Mouse (Mus musculus) lung, embryonic 16.5 days (tissue): ENCODE data around the gene Gm11042. TPM values are rescaled to one million over a fixed set of nuclear protein-coding genes. Genes with fewer than 3 reads are reported as not detected.

Source experiments
- ATAC-seq: fragments of 200-750 bp; cut with Nextera tagmentation; 2 replicates; pipeline ENCODE4 v1.8.0; 2017; ENCODE audit warnings: low read depth, mild to moderate bottlenecking, moderate library complexity
- H3K27ac ChIP-seq: fragments of 300-500 bp; sonication (generic); 2 replicates; pipeline ENCODE4 v1.5.1; 2014; ENCODE audit warnings: mild to moderate bottlenecking, control low read depth, low read length
- H3K27me3 ChIP-seq: fragments of 300-500 bp; sonication (generic); 2 replicates; pipeline ENCODE4 v1.6.1; 2014; ENCODE audit warnings: low read depth, low read length, mixed read lengths; ENCODE audit not compliant: control insufficient read depth, insufficient read depth
- H3K36me3 ChIP-seq: fragments of 300-500 bp; sonication (generic); 2 replicates; pipeline ENCODE4 v1.6.1; 2014; ENCODE audit warnings: low read length; ENCODE audit not compliant: control insufficient read depth, insufficient read depth
- H3K4me1 ChIP-seq: fragments of 300-500 bp; sonication (generic); replicated peaks from 2 replicates; pipeline ENCODE4 v1.6.1; 2014; ENCODE audit warnings: low read length, mixed read lengths; ENCODE audit not compliant: control insufficient read depth, insufficient read depth
- H3K4me2 ChIP-seq: fragments of 300-500 bp; sonication (generic); 2 replicates; pipeline ENCODE4 v1.6.1; 2014; ENCODE audit warnings: low read depth, low read length, control low read depth
- H3K4me3 ChIP-seq: fragments of 300-500 bp; sonication (generic); 2 replicates; pipeline ENCODE4 v1.5.1; 2014; ENCODE audit warnings: mild to moderate bottlenecking, low read length, control low read depth
- H3K9ac ChIP-seq: fragments of 300-500 bp; sonication (generic); 2 replicates; pipeline ENCODE4 v1.6.1; 2014; ENCODE audit warnings: low read length, control low read depth
- H3K9me3 ChIP-seq: fragments of 300-500 bp; sonication (generic); 2 replicates; pipeline ENCODE4 v1.6.1; 2016; ENCODE audit warnings: low read length; ENCODE audit not compliant: control insufficient read depth
- WGBS: fragments of 180-500 bp; shearing (Covaris S2); extraction: QIAGEN DNeasy Blood & Tissue Kit; methylation state at CpG from one replicate; pipeline ENCODE4 v1.1.7; 2014; 5-methylcytosine and 5-hydroxymethylcytosine counted together
- polyA plus RNA-seq: library from polyadenylated mRNA; unstranded; fragments of >200 nt; fragmentation: Nextera tagmentation; extraction: Ambion mirVana; gene quantifications from 2 replicates; pipeline ENCODE4 v1.2.1, GENCODE M21; 2015

Gm11042 gene
- not detected in 2 replicates for polyA plus RNA-seq

GRCm38 (mm10) chr12:74316344-74316973 is at the start of gene Gm11042:
TSS of gene Gm11042 (minus strand) at chr12:74316394.
- Histone ChIP-seq H3K4me2 (peak within 1 kb of the TSS; percentile 74), H3K9ac (peak within 1 kb of the TSS; percentile 72), H3K9me3 (no peaks in the 10 kb centered on the region), H3K4me1 (peaks cover 3% of the 10 kb centered on the region; the same call in 1 of the 2 replicates), H3K4me3 (peak within 1 kb of the TSS; percentile 62), H3K27me3 (no peaks in the 10 kb centered on the region), H3K36me3 (no peaks in the 10 kb centered on the region), H3K27ac (peak within 1 kb of the TSS; percentile 81)
- 26% methylated on average over 16 of the region's 18 CpGs for WGBS
- peak; percentile 63 for ATAC-seq

- Histone ChIP-seq H3K4me2 (no peak overlapping the region), H3K9ac (no peak overlapping the region), H3K4me1 (no peaks in the 10 kb centered on the region), H3K27ac (no peak overlapping the region), H3K36me3 (no peaks in the 10 kb centered on the region), H3K27me3 (no peaks in the 10 kb centered on the region), H3K9me3 (no peaks in the 10 kb centered on the region), H3K4me3 (no peak overlapping the region)
- 79% methylated on average over 7 of the region's 7 CpGs for WGBS
- ATAC-seq: no peak
Observed at GRCm38 (mm10) chr12:74364477-74364876, 48.3 kb upstream of the Gm11042 start.

GRCm38 (mm10) chr12:74363076-74363475 is 46.9 kb upstream of the Gm11042 start:
- H3K4me3 ChIP-seq: no peak overlapping the region
- no peak overlapping the region for H3K4me2 ChIP-seq
- no peak overlapping the region for H3K27ac ChIP-seq
- H3K4me1 ChIP-seq: no peaks in the 10 kb centered on the region
- no peaks in the 10 kb centered on the region for H3K36me3 ChIP-seq
- H3K27me3 ChIP-seq: no peaks in the 10 kb centered on the region
- H3K9ac ChIP-seq: no peak overlapping the region
- 81% methylated on average over 6 of the region's 6 CpGs for WGBS
- no peaks in the 10 kb centered on the region for H3K9me3 ChIP-seq
- no peak for ATAC-seq

- no peak overlapping the region for H3K4me3 ChIP-seq
- no peaks in the 10 kb centered on the region for H3K27me3 ChIP-seq
- no peak for ATAC-seq
- 80% methylated on average over 2 of the region's 2 CpGs for WGBS
- no peak overlapping the region for H3K27ac ChIP-seq
- no peaks in the 10 kb centered on the region for H3K9me3 ChIP-seq
- H3K36me3 ChIP-seq: no peaks in the 10 kb centered on the region
- H3K4me1 ChIP-seq: no peaks in the 10 kb centered on the region
- no peak overlapping the region for H3K9ac ChIP-seq
- H3K4me2 ChIP-seq: no peak overlapping the region
Observed at GRCm38 (mm10) chr12:74362453-74362852, 46.3 kb upstream of the Gm11042 start.

GRCm38 (mm10) chr12:74359791-74360190 is 43.6 kb upstream of the Gm11042 start:
- H3K36me3 ChIP-seq: no peaks in the 10 kb centered on the region
- H3K27ac ChIP-seq: no peak overlapping the region
- no peak overlapping the region for H3K4me3 ChIP-seq
- H3K9ac ChIP-seq: no peak overlapping the region
- WGBS: 75% methylated on average over 5 of the region's 5 CpGs
- H3K4me1 ChIP-seq: no peaks in the 10 kb centered on the region
- H3K9me3 ChIP-seq: no peaks in the 10 kb centered on the region
- H3K27me3 ChIP-seq: no peaks in the 10 kb centered on the region
- no peak overlapping the region for H3K4me2 ChIP-seq
- no peak for ATAC-seq

- Histone ChIP-seq H3K9ac (no peak overlapping the region), H3K4me3 (no peak overlapping the region), H3K36me3 (no peaks in the 10 kb centered on the region), H3K9me3 (no peaks in the 10 kb centered on the region), H3K27me3 (no peaks in the 10 kb centered on the region), H3K4me1 (no peaks in the 10 kb centered on the region), H3K27ac (no peak overlapping the region), H3K4me2 (no peak overlapping the region)
- no peak for ATAC-seq
- 34% methylated on average over 6 of the region's 6 CpGs for WGBS
Observed at GRCm38 (mm10) chr12:74357806-74358205, 41.6 kb upstream of the Gm11042 start.

- ATAC-seq: no peak
Observed at GRCm38 (mm10) chr12:74342720-74343119, 26.5 kb upstream of the Gm11042 start.

GRCm38 (mm10) chr12:74340070-74340469 is 23.9 kb upstream of the Gm11042 start:
- no peak for ATAC-seq
- H3K27ac ChIP-seq: no peak overlapping the region
- H3K9me3 ChIP-seq: no peaks in the 10 kb centered on the region
- no peaks in the 10 kb centered on the region for H3K27me3 ChIP-seq
- no peak overlapping the region for H3K9ac ChIP-seq
- WGBS: 84% methylated on average over 2 of the region's 2 CpGs
- no peaks in the 10 kb centered on the region for H3K36me3 ChIP-seq
- no peak overlapping the region for H3K4me3 ChIP-seq
- no peaks in the 10 kb centered on the region for H3K4me1 ChIP-seq
- no peak overlapping the region for H3K4me2 ChIP-seq

More at GRCm38 (mm10) chr12:74342720-74343119, 26.5 kb upstream of the Gm11042 start:
- Histone ChIP-seq H3K9ac (no peak overlapping the region), H3K4me1 (no peaks in the 10 kb centered on the region), H3K4me2 (no peak overlapping the region), H3K27me3 (no peaks in the 10 kb centered on the region), H3K27ac (no peak overlapping the region), H3K36me3 (no peaks in the 10 kb centered on the region), H3K4me3 (no peak overlapping the region), H3K9me3 (no peaks in the 10 kb centered on the region)
- 72% methylated on average over 3 of the region's 3 CpGs for WGBS

- no peaks in the 10 kb centered on the region for H3K27me3 ChIP-seq
- H3K4me2 ChIP-seq: no peak overlapping the region
- no peak overlapping the region for H3K9ac ChIP-seq
- no peaks in the 10 kb centered on the region for H3K4me1 ChIP-seq
- H3K36me3 ChIP-seq: no peaks in the 10 kb centered on the region
- no peaks in the 10 kb centered on the region for H3K9me3 ChIP-seq
- WGBS: 89% methylated on average over 6 of the region's 6 CpGs
- no peak for ATAC-seq
- H3K27ac ChIP-seq: no peak overlapping the region
- no peak overlapping the region for H3K4me3 ChIP-seq
Observed at GRCm38 (mm10) chr12:74333706-74334105, 17.5 kb upstream of the Gm11042 start.
